Mouse (Mus musculus): ENCODE data around the gene Rab43.

Rab43 gene

GRCm38 (mm10) chr6:87809144-87809543 is 2.8 kb downstream of the Rab43 start:
- ATAC-seq (ENCODE audit: low TSS enrichment): no peak

- no peak for ATAC-seq (ENCODE audit: low TSS enrichment)
Measured at GRCm38 (mm10) chr6:87808521-87808920, 3.4 kb downstream of the Rab43 start.

GRCm38 (mm10) chr6:87807735-87808440 is 4.1 kb downstream of the Rab43 start:
- no peak for ATAC-seq (ENCODE audit: low TSS enrichment)

GRCm38 (mm10) chr6:87806857-87807256 is 5.1 kb downstream of the Rab43 start:
- ATAC-seq (ENCODE audit: low TSS enrichment): no peak

- no peak for ATAC-seq (ENCODE audit: low TSS enrichment)
Measured at GRCm38 (mm10) chr6:87806028-87806427, 5.9 kb downstream of the Rab43 start.

GRCm38 (mm10) chr6:87805448-87805847 is 6.5 kb downstream of the Rab43 start:
- no peak for ATAC-seq (ENCODE audit: low TSS enrichment)

- no peak for ATAC-seq (ENCODE audit: low TSS enrichment)
Measured at GRCm38 (mm10) chr6:87804886-87805285, 7.1 kb downstream of the Rab43 start.

- no peak for ATAC-seq (ENCODE audit: low TSS enrichment)
Measured at GRCm38 (mm10) chr6:87804036-87804435, 7.9 kb downstream of the Rab43 start.

GRCm38 (mm10) chr6:87802462-87802861 is 9.5 kb downstream of the Rab43 start:
- no peak for ATAC-seq (ENCODE audit: low TSS enrichment)

GRCm38 (mm10) chr6:87799576-87799975 is 12.4 kb downstream of the Rab43 start:
- ATAC-seq (ENCODE audit: low TSS enrichment): no peak

- no peak for ATAC-seq (ENCODE audit: low TSS enrichment)
Measured at GRCm38 (mm10) chr6:87797321-87797720, 14.6 kb downstream of the Rab43 start.

- ATAC-seq (ENCODE audit: low TSS enrichment): no peak
Measured at GRCm38 (mm10) chr6:87796251-87796880, 15.6 kb downstream of the Rab43 start.

GRCm38 (mm10) chr6:87795385-87796150 is 16.4 kb downstream of the Rab43 start:
- no peak for ATAC-seq (ENCODE audit: low TSS enrichment)

GRCm38 (mm10) chr6:87793821-87794510 is 18.0 kb downstream of the Rab43 start:
- no peak for ATAC-seq (ENCODE audit: low TSS enrichment)

- ATAC-seq (ENCODE audit: low TSS enrichment): no peak
Measured at GRCm38 (mm10) chr6:87791826-87792225, 20.1 kb downstream of the Rab43 start.

- no peak for ATAC-seq (ENCODE audit: low TSS enrichment)
Measured at GRCm38 (mm10) chr6:87790779-87791480, 21.0 kb downstream of the Rab43 start.

GRCm38 (mm10) chr6:87789791-87790190 is 22.2 kb downstream of the Rab43 start:
- ATAC-seq (ENCODE audit: low TSS enrichment): no peak

- no peak for ATAC-seq (ENCODE audit: low TSS enrichment)
Measured at GRCm38 (mm10) chr6:87788896-87789587, 22.9 kb downstream of the Rab43 start.

- no peak for ATAC-seq (ENCODE audit: low TSS enrichment)
Measured at GRCm38 (mm10) chr6:87788266-87788895, 23.6 kb downstream of the Rab43 start.

- no peak for ATAC-seq (ENCODE audit: low TSS enrichment)
Measured at GRCm38 (mm10) chr6:87787108-87787890, 24.7 kb downstream of the Rab43 start.

Measured in frontal cortex, adult (tissue).